Mouse (Mus musculus) monocyte, adult 5-6 weeks (primary cell): ENCODE measurements around the gene Ccdc183. TPM values are rescaled to one million over a fixed set of nuclear protein-coding genes. Genes with fewer than 3 reads are reported as not detected.

Source experiments
- ATAC-seq: fragments of 153-309, 156-312 bp; replicated peaks from 2 replicates; pipeline ENCODE4 v1.8.0; 2017; ENCODE audit warnings: mild to moderate bottlenecking; ENCODE audit not compliant: low TSS enrichment, insufficient number of reproducible peaks, severe bottlenecking, poor library complexity, low FRiP score
- total RNA-seq: library from RNA; stranded (forward); fragments of 200-1000, 200-491, 200-594 nt; gene quantifications from 3 replicates; pipeline ENCODE4 v1.2.3, GENCODE M21; 2017

Gene Ccdc183
- not detected in 3 replicates for total RNA-seq

DNA sequence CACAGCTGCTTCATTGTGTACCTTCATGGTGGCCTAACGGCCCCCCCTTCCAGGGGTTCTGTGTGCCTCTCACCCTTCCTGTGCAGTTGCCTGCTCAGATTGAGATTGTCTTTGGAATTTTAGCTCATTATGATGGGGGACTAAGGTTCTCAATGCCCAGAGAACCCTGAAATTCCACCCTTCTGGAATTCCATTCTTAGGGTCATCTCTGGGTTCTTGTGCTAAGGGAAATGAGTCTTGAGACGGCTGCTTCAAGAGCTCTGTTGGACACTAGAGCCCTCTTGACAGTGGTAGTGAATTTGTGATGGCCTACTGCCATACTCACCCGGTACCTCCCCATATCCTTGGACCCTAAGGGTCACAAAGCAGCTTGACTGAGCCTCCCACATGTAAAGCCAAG, at the start of gene Ccdc183:
Ccdc183 (minus strand) TSS at position 101 of the 400 bp plus-strand sequence.
- no peak for ATAC-seq

DNA sequence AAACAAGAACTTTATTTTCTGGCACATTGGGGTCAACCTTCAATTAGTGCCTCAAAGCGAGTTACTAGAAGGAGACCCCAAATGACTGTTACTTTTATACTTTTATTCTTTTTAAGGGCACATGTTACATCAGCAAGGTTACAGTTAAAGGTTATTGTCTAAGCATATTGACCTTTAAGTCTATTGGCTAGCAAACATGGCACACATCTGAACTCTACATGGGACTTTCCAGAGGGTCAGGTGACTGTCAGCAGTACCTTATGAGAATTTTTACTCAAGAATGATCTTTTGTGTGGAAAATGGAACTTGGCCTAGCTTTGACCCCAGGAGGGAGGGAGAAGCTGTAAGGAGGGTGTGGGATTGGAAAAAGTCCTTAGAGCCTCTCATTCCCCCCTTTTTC, 49.0 kb upstream of the Ccdc183 start:
- ATAC-seq: no peak

DNA sequence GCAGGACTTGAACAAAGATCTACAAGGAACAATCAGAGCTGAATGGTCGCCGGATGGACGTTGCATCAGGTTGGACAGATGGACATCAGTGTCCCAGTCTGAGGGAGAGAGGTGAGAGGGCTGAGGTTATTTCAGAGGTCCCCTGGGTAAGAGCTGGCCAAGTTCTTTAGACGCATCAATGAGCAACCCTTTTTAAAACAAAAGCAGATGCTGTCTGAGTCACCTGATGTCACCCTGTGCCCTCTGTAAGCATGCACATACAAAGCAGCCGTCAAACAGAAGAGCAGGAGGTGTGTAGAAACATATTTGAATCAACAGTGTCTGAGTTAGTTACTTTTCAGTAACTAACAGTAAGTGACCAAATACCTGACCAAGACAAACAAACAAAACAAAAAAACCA, 46.6 kb upstream of the Ccdc183 start:
- ATAC-seq: no peak

DNA sequence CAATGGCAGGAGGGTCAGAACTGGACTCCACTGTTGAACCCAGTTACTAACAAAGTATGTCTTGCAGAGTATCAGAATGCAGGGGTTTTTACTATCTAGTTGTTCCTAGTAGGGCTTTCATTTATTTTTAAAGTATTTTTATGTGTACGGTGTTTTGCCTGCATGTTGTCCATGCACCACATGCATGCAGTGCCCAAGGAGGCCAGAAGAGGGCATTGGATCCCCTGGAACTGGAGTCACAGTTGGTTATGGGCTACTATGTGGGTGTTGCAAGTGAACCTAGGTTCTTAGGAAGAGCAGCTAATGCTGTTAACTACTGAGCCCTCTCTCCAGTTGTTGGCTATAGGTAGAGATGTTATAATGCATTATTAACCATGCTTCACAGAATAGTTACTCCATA, 46.0 kb upstream of the Ccdc183 start:
- no peak for ATAC-seq

DNA sequence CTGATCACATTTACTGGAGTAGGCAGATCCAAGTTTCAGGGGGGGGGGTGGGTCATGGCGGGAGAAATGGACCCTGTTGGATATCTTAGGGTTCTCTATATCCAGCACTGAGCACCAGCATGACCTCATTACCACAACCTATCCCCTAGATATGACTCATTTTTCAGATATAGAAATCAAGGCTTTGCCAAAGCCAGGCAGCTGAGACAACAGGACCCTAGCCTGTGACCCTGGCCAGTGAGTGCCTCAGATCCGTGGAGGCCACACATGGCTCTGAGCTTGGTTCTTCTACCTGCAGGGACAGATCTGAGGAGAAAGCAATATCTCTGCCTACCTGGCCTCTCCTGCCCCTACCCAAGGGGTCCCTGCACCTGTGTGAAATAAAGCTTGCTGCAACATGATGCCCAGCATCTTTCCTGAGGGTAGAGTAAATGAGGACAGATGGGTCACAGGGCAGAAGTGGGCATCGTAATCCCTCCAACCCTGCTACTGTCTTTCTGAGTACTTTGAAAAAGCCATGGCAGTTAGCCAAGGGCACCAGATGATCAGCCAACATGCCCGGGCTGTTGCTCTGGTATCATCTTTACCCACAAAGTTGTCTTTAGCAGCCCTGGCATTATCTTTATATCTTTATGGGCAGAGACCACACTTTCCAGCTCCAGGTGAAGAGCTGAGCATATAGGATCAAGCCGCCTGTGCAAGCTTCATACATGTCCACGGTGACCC, 43.9 kb upstream of the Ccdc183 start:
- no peak for ATAC-seq

DNA sequence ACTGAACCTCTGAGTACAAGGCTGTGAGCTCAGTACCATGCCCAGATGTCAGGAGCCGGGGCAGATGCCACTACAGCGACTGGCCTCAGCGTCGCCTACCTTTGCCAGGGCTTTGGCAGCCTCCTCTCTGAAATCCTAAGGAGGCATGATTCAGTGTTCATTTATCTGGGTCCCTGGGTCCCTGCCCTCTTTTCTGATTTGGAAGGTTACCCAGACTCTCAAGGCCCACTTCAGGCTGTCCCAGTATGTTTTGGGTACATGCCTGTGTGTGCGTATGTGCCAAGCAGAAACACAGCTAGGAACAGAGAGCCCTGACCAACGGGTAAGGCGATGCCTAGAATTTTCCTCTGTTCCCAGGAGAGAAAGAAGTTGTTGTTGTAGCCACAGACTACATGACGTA, 42.8 kb upstream of the Ccdc183 start:
- no peak for ATAC-seq

DNA sequence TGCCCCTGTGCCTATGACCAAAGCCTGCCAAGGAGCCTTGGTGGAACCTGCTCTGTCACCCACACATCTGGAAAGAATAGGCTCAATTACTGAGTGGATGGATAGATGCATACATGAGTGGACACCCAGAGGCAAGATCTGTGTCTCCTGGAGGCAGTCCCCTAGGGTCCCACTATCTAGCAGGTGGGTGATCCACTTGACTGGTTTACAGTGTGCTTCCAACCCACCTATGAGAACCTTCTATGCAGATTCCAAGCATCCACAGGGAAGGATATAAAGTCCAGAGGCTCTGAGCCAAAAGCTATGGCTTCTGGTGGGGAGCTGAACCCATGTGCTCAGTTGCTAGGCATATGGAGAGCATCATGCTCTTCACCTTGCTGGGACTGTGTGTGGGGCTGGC, 40.2 kb upstream of the Ccdc183 start, which contains the start of gene Lcn5:
Lcn5 (plus strand) TSS at position 301 of the 400 bp plus-strand sequence.
- no peak for ATAC-seq

DNA sequence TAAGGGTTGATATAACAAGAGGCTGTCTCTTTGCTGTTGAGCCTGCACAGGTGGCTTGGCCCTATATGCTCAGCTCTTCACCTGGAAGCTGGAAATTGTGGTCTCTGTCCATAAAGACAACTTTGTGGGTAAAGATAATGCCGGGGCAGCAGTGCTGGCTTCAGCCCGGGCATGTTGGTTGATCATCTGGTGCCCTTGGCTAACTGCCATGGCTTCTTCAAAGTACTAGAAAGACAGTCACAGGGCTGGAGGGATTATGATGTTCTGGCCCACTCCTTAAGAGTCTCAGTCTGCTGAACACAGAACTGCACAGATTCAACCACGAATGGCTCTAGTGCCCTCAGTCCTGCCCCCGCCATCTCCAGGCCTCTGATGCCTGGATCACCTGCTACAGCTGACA, 39.8 kb upstream of the Ccdc183 start:
- ATAC-seq: no peak

DNA sequence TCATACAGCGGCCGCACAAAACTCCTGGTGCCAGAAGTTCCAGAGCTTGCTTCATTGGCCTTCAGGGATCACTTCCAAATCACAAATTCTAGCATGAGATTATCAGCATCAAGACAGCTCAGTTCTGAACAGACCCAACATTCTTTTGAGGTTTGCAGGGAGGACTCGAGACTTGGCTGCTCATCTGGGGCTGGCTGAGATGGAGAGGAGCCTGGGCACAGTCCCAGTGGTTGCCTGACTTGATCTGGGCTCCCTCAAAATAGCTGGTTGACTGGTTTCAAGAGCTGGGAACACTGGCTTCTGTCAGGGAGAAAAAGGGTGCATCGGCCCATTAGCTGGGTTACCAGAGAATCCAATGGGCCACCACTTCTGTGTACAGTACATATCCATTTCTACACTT, 39.2 kb upstream of the Ccdc183 start:
- no peak for ATAC-seq

DNA sequence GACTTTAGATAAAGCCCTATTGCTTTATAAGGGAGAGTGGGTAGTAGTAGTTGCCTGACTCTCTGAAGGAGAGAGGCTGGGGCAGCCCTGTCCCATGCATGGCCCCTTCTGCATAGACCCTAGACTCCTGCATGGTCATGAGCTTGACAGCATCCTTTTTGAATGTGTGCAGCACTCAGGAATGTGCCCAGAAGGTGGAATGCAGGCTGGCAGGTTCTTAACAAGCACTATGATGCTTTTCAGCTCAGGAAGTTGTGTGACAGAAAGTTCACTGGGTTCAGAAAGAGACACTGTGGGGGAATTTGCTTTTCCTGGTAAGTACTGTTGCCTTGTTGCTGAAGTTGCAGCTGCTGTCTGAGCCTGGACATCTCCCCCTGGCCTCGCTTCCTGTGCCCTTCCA, 37.0 kb upstream of the Ccdc183 start:
- no peak for ATAC-seq

DNA sequence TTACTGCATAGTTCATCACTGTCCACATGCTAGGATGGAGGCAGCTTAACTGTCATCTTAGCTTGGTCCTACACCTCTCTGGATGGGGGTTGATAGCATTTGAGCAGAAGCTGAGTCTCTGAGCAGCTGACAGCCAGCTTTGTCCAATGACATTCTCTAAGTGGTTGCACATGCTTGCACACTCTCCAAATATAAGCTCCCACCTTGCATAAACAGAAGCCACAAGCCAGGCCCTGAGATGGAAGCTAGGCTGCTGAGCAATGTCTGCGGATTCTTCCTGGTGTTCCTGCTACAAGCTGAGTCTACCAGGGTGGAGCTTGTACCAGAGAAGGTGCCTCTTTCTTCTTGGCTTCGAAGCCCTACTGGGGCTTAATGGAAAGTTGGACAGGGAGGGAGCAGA, 35.4 kb upstream of the Ccdc183 start, which contains the start of gene Lcn8:
Lcn8 (plus strand) TSS at position 219 of the 400 bp plus-strand sequence.
- no peak for ATAC-seq

DNA sequence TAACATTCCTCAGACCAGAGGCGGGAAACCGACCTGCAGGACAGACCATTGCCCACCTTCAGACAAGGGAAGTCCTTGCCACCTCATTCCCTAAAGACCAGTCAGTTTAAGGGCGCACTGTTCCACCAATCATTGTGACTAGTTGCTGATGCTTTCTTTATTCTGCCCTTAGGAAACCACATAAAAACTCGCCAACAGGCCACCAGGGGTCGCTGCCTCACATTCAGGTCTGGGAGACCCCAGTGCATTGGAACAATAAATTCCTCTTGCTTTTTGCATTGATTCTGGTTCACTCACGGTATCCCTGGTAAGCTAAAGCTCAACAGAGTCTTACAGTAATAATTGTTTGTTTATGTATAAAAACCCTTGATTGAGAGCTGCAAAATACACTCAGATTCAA, 22.4 kb upstream of the Ccdc183 start:
- no peak for ATAC-seq

DNA sequence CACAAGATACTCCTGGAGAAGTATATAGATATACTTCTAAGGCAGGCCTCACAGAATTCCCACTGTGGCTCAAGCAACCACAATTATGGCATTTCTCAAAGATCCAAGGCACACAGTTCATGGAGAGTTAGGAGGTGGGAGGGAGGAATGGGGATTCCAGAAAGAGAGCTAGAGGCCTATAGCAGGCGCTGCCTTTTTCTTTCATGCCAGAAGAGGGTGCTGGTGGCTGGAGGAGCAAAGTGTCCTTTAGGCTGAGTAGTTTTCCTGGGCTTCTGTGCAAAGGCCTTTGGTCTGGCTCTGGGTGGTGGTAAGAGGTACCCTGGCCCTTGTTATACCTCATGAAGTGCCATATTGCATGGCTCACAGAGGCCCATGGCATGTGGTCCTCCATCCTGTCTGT, 16.6 kb upstream of the Ccdc183 start:
- ATAC-seq: no peak

DNA sequence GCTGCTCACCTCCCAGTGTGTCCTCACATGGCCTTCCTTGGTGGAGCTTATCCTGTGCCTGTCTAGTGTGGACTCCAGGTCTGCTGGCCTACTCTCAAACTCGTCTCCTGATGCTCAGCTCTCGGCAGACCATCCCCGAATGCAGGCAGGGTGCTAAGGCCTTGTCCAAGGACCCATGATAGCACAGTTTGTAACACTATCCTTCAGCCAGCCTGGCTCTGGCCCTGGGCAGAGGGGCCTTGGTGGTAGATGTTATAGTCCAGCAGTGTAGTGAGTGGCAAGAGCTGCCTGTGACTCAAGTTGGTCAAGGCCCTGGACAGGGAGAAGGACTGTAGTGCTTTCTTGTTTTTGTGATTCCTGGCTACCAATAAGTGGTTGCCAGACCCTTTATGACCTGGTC, 16.1 kb upstream of the Ccdc183 start:
- no peak for ATAC-seq

DNA sequence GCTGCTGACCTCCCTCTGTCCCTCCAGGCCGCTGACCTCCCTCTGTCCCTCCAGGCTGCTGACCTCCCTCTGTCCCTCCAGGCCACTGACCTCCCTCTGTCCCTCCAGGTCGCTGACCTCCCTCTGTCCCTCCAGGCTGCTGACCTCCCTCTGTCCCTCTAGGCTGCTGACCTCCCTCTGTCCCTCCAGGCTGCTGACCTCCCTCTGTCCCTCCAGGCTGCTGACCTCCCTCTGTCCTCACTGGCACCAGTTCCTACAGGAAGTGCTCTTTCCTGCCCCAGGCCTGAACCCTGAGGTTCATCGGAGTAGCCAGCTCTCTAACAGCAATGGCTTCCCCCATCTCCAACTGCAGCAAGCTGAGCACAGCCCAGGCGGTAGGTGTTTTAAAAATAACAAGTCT, 11.3 kb upstream of the Ccdc183 start:
- no peak for ATAC-seq

DNA sequence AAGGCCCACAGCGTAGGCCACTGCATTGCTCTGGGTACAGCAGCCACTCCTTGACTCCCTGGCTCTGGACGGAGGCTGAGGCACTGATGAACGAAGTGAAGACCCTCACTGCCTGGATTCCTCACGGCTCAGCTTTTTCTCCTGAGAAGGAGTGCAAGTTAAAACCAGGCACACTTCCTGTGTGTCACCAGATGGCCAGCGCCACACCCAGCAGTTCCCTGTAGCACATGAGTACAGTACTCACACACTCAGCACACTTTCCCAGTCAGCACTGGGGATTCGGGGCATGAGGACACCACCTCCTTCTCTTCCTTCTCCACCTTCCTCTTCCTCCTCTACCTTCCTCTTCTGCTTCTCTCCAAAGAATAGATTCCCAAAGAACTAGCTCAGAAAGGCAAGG, 10.3 kb upstream of the Ccdc183 start, which contains the start of gene Fcna:
Fcna (minus strand) TSS at position 220 of the 400 bp plus-strand sequence.
- ATAC-seq: no peak

DNA sequence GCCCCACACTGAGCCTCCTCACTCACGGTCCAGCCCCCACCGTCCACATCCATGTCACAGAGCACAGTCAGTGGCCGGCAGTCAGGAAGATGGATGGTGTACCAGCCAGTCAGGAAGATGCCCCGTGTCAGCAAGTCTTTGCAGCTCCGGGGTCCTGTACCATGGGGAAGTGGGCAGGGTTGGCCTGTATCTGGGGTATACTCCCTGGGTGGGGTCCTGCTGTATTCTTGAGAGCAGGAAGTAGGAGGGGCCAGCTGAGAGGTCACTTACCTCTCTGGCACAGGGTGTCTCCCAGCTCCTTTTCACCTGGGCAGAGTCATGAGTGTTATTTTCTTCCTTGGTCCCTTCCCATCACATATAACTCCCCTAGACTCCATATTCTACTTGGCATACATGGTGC, 8.5 kb upstream of the Ccdc183 start:
- ATAC-seq: no peak

DNA sequence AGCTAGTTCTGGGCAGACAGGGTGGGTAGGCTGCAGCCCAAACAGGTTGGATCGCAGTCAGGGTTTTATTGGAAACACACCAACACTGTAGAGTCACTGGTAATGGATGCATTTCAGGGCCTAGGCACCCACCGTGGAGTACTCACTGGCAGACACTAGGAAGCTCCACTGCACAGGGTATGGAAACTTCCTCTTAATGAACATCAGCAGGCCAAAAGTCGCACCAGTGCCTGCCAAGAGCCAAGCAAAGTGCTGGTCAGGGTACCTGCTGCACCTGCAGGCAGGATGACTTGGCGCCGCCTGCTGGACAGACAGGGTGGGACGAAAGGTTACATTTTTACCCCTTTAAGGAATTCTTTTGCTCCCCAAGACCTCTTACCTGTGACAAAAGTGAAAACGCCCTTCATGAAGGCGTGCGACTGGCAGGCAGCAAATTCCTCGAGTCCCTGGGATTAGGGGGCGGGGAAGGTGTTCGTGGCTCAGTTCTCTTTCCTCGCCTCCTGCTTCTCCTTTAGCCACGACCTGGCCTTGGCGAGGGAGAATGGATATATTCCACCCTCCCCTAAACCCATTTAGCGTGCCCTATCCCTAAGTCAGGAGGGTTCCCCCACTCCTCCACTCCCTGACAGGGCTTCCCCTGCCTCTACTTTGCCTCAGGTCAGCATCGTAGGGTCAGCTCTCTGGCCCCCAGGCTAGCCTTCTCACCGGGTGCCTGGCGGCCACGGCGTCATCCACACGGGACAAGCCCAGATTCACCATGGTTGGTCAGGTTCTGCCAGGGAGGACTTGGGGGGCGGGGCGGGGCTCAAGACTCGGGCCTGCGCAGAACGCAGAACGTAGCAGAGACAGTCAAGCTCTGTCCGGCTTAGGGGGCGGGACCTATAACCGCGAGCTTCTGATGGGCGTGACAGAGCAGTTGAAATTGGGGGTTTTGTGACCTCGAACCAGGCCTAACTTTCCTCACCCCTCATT, 4.0 kb upstream of the Ccdc183 start, which contains the start of gene Tmem141:
Tmem141 (minus strand) TSS at position 777 of the 972 bp plus-strand sequence.
- peak; percentile 80 for ATAC-seq

DNA sequence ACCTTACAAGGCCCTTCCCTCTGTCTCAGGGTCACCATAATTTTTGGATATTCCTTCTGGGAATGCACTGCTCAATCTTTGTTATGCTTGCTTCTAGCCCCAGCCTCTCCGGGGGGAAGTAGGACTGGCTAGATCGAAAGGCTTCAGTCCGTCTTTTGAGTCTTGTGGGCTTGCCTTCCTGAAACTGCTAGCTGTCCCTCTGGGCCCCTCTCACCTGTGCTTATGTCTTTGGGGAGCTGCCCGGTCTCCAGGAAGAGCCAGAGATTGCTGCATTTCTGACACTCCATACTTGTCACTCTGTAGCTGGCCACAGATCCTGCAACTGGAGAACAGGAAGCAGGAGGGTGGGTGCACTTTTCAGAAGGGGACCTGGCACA, 3.4 kb upstream of the Ccdc183 start:
- ATAC-seq: no peak

DNA sequence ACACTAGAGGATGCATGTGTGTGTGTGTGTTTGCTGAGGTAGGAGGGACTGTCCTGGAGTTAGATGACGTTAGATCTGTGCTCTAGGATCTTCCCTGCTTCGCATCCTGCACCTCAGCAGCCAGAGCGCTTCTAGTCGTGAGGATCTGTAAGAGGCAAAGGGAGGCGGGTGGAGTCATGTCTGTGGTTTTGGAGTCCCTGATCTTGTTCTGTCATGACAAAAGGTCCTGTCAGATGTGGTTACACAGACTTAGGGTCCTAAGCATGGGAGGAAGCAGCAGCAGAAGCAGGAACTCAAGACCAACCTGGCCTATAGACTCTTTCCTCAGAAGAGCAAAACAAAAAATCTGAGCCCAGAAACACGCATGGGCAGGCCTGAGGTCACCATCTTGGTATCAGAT, 2.9 kb upstream of the Ccdc183 start:
- no peak for ATAC-seq
